Mouse (Mus musculus): Measurements from ENCODE around the gene Wdr90. TPM values are rescaled to one million over a fixed set of nuclear protein-coding genes. Genes with fewer than 3 reads are reported as not detected.

The Wdr90 gene
- polyA plus RNA-seq, 1 experiment from 2014 or later: 46.3 TPM

- H3K27ac ChIP-seq (ENCODE audit: low read depth, low read length): no peak overlapping the region; the same call in 1 of the 2 replicates
- H3K4me1 ChIP-seq (replicated peaks; ENCODE audit: control insufficient read depth, insufficient read depth, low read length): peaks cover 31% of the 10 kb centered on the region
- H3K4me3 ChIP-seq (ENCODE audit: low read depth, low read length): peak overlapping the region; percentile 52
- no peaks in the 10 kb centered on the region for H3K9me3 ChIP-seq (ENCODE audit: control insufficient read depth, low read length)
- no peaks in the 10 kb centered on the region for H3K27me3 ChIP-seq (ENCODE audit: control insufficient read depth, insufficient read depth, low read length)
- no peak overlapping the region; the same call in 1 of the 2 replicates for H3K9ac ChIP-seq (ENCODE audit: low read length)
- ATAC-seq (replicated peaks; ENCODE audit: low FRiP score): no peak
- peaks cover 9% of the 10 kb centered on the region; the same call in 1 of the 2 replicates for H3K36me3 ChIP-seq (ENCODE audit: control insufficient read depth, insufficient read depth, low read length)
- WGBS: 86% methylated on average over 8 of the region's 8 CpGs
- peak; percentile 55 for DNase-seq (ENCODE audit: low spot score)
- peak overlapping the region; percentile 86; the same call in 1 of the 2 replicates for H3K4me2 ChIP-seq (ENCODE audit: low read depth, low read length, severe bottlenecking)
These were observed 33.1 kb downstream of the Wdr90 start for GRCm38 (mm10) chr17:25828223-25828594.

- Histone ChIP-seq H3K27me3 (ENCODE audit: control insufficient read depth, insufficient read depth, low read length) (no peaks in the 10 kb centered on the region), H3K4me1 (replicated peaks; ENCODE audit: control insufficient read depth, insufficient read depth, low read length) (peaks cover 31% of the 10 kb centered on the region), H3K4me2 (ENCODE audit: low read depth, low read length, severe bottlenecking) (no peak overlapping the region), H3K36me3 (ENCODE audit: control insufficient read depth, insufficient read depth, low read length) (peaks cover 9% of the 10 kb centered on the region; the same call in 1 of the 2 replicates), H3K9ac (ENCODE audit: low read length) (no peak overlapping the region; the same call in 1 of the 2 replicates), H3K9me3 (ENCODE audit: control insufficient read depth, low read length) (no peaks in the 10 kb centered on the region), H3K4me3 (ENCODE audit: low read depth, low read length) (no peak overlapping the region), H3K27ac (ENCODE audit: low read depth, low read length) (no peak overlapping the region)
- ATAC-seq (replicated peaks; ENCODE audit: low FRiP score): no peak
- DNase-seq (ENCODE audit: low spot score): peak; percentile 49
- WGBS: 92% methylated on average over 22 of the region's 22 CpGs
These were observed 33.6 kb downstream of the Wdr90 start for GRCm38 (mm10) chr17:25827546-25828222.

GRCm38 (mm10) chr17:25827011-25827410, 34.3 kb downstream of the Wdr90 start:
- DNase-seq (ENCODE audit: low spot score) (no peak), ATAC-seq (replicated peaks; ENCODE audit: low FRiP score) (no peak)
- Histone ChIP-seq H3K4me1 (replicated peaks; ENCODE audit: control insufficient read depth, insufficient read depth, low read length) (peaks cover 30% of the 10 kb centered on the region), H3K27me3 (ENCODE audit: control insufficient read depth, insufficient read depth, low read length) (no peaks in the 10 kb centered on the region), H3K27ac (ENCODE audit: low read depth, low read length) (no peak overlapping the region), H3K36me3 (ENCODE audit: control insufficient read depth, insufficient read depth, low read length) (peaks cover 9% of the 10 kb centered on the region; the same call in 1 of the 2 replicates), H3K4me2 (ENCODE audit: low read depth, low read length, severe bottlenecking) (no peak overlapping the region), H3K4me3 (ENCODE audit: low read depth, low read length) (no peak overlapping the region), H3K9ac (ENCODE audit: low read length) (no peak overlapping the region), H3K9me3 (ENCODE audit: control insufficient read depth, low read length) (no peaks in the 10 kb centered on the region)
- 93% methylated on average over 13 of the region's 13 CpGs for WGBS

- Histone ChIP-seq H3K36me3 (ENCODE audit: control insufficient read depth, insufficient read depth, low read length) (peaks cover 4% of the 10 kb centered on the region; the same call in 1 of the 2 replicates), H3K4me2 (ENCODE audit: low read depth, low read length, severe bottlenecking) (no peak overlapping the region)
These were observed 35.2 kb downstream of the Wdr90 start for GRCm38 (mm10) chr17:25825984-25826570.

GRCm38 (mm10) chr17:25825311-25825710, 36.0 kb downstream of the Wdr90 start:
- Histone ChIP-seq H3K4me1 (replicated peaks; ENCODE audit: control insufficient read depth, insufficient read depth, low read length) (peaks cover 23% of the 10 kb centered on the region), H3K27ac (ENCODE audit: low read depth, low read length) (no peak overlapping the region), H3K9me3 (ENCODE audit: control insufficient read depth, low read length) (no peaks in the 10 kb centered on the region), H3K4me2 (ENCODE audit: low read depth, low read length, severe bottlenecking) (0 out of 2 replicates have a peak overlapping the region, but pooled peaks have one; percentile 5), H3K4me3 (ENCODE audit: low read depth, low read length) (no peak overlapping the region), H3K36me3 (ENCODE audit: control insufficient read depth, insufficient read depth, low read length) (peaks cover under 1% of the 10 kb centered on the region; the same call in 1 of the 2 replicates), H3K27me3 (ENCODE audit: control insufficient read depth, insufficient read depth, low read length) (peaks cover 2% of the 10 kb centered on the region; the same call in 1 of the 2 replicates), H3K9ac (ENCODE audit: low read length) (peak overlapping the region; percentile 12; the same call in 1 of the 2 replicates)
- 94% methylated on average over 6 of the region's 6 CpGs for WGBS
- ATAC-seq (replicated peaks; ENCODE audit: low FRiP score): no peak
- DNase-seq (ENCODE audit: low spot score): no peak

More at GRCm38 (mm10) chr17:25825984-25826570, 35.2 kb downstream of the Wdr90 start:
- no peak overlapping the region for H3K27ac ChIP-seq (ENCODE audit: low read depth, low read length)
- peaks cover 23% of the 10 kb centered on the region for H3K4me1 ChIP-seq (replicated peaks; ENCODE audit: control insufficient read depth, insufficient read depth, low read length)
- 95% methylated on average over 27 of the region's 27 CpGs for WGBS
- no peak overlapping the region for H3K9ac ChIP-seq (ENCODE audit: low read length)
- H3K4me3 ChIP-seq (ENCODE audit: low read depth, low read length): no peak overlapping the region
- H3K9me3 ChIP-seq (ENCODE audit: control insufficient read depth, low read length): no peaks in the 10 kb centered on the region
- ATAC-seq (replicated peaks; ENCODE audit: low FRiP score) (no peak), DNase-seq (ENCODE audit: low spot score) (peak; percentile 48)
- no peaks in the 10 kb centered on the region for H3K27me3 ChIP-seq (ENCODE audit: control insufficient read depth, insufficient read depth, low read length)

- peak overlapping the region; percentile 54 for H3K4me3 ChIP-seq (ENCODE audit: low read depth, low read length)
- H3K27me3 ChIP-seq (ENCODE audit: control insufficient read depth, insufficient read depth, low read length): peaks cover 9% of the 10 kb centered on the region
- no peaks in the 10 kb centered on the region for H3K9me3 ChIP-seq (ENCODE audit: control insufficient read depth, low read length)
- H3K4me2 ChIP-seq (ENCODE audit: low read depth, low read length, severe bottlenecking): peak overlapping the region; percentile 60
- no peaks in the 10 kb centered on the region; the same call in 1 of the 2 replicates for H3K36me3 ChIP-seq (ENCODE audit: control insufficient read depth, insufficient read depth, low read length)
- H3K9ac ChIP-seq (ENCODE audit: low read length): peak overlapping the region; percentile 60
- ATAC-seq (replicated peaks; ENCODE audit: low FRiP score) (no peak), DNase-seq (ENCODE audit: low spot score) (no peak)
- no peak overlapping the region for H3K27ac ChIP-seq (ENCODE audit: low read depth, low read length)
- peaks cover 17% of the 10 kb centered on the region for H3K4me1 ChIP-seq (replicated peaks; ENCODE audit: control insufficient read depth, insufficient read depth, low read length)
- WGBS: 74% methylated on average over 16 of the region's 17 CpGs
These were observed 36.7 kb downstream of the Wdr90 start for GRCm38 (mm10) chr17:25824362-25825142.

- H3K36me3 ChIP-seq (ENCODE audit: control insufficient read depth, insufficient read depth, low read length): no peaks in the 10 kb centered on the region; the same call in 1 of the 2 replicates
- peak within 1 kb of the TSS; percentile 54 for H3K4me3 ChIP-seq (ENCODE audit: low read depth, low read length)
- peak; percentile 78 for DNase-seq (ENCODE audit: low spot score)
- 1% methylated on average over 18 of the region's 18 CpGs for WGBS
- H3K27ac ChIP-seq (ENCODE audit: low read depth, low read length): no peak within 1 kb of the TSS
- peak within 1 kb of the TSS; percentile 60 for H3K9ac ChIP-seq (ENCODE audit: low read length)
- H3K4me2 ChIP-seq (ENCODE audit: low read depth, low read length, severe bottlenecking): peak within 1 kb of the TSS; percentile 60
- peak; percentile 72 for ATAC-seq (replicated peaks; ENCODE audit: low FRiP score)
- peaks cover 17% of the 10 kb centered on the region for H3K4me1 ChIP-seq (replicated peaks; ENCODE audit: control insufficient read depth, insufficient read depth, low read length)
- no peaks in the 10 kb centered on the region for H3K9me3 ChIP-seq (ENCODE audit: control insufficient read depth, low read length)
- peaks cover 12% of the 10 kb centered on the region for H3K27me3 ChIP-seq (ENCODE audit: control insufficient read depth, insufficient read depth, low read length)
These were observed 37.8 kb downstream of the Wdr90 start, which contains the start of gene Wdr24 for GRCm38 (mm10) chr17:25823452-25823851. Wdr24 (plus strand) TSS chr17:25823627.
